Mouse (Mus musculus) limb, embryonic 12.5 days (tissue): ENCODE results near the gene Edem2. TPM values are rescaled to one million over a fixed set of nuclear protein-coding genes. Genes with fewer than 3 reads are reported as not detected.
"Not testable (repeated sequence)": the region's sequence is repeated elsewhere in the genome, so short reads cannot be mapped to it uniquely, and the experiment has no call there.

Experiments used
- ATAC-seq: fragments of 200-750 bp; cut with Nextera tagmentation; 2 replicates; pipeline ENCODE4 v1.8.0; 2017; ENCODE audit warnings: low read depth, moderate TSS enrichment; ENCODE audit not compliant: insufficient number of reproducible peaks, insufficient read depth, low FRiP score, low TSS enrichment
- H3K27ac ChIP-seq: fragments of 300-500 bp; sonication (generic); 2 replicates; pipeline ENCODE4 v1.5.1; 2016; ENCODE audit warnings: mild to moderate bottlenecking, moderate library complexity
- H3K27me3 ChIP-seq: fragments of 300-500 bp; sonication (generic); 2 replicates; pipeline ENCODE4 v1.6.1; 2016; ENCODE audit warnings: mild to moderate bottlenecking, moderate library complexity
- H3K36me3 ChIP-seq: fragments of 300-500 bp; sonication (generic); 2 replicates; pipeline ENCODE4 v1.6.1; 2016; ENCODE audit warnings: mild to moderate bottlenecking, moderate library complexity
- H3K4me1 ChIP-seq: fragments of 300-500 bp; sonication (generic); replicated peaks from 2 replicates; pipeline ENCODE4 v1.6.1; 2016
- H3K4me2 ChIP-seq: fragments of 300-500 bp; sonication (generic); 2 replicates; pipeline ENCODE4 v1.6.1; 2016; ENCODE audit warnings: mild to moderate bottlenecking, moderate library complexity
- H3K4me3 ChIP-seq: fragments of 300-500 bp; sonication (generic); replicated peaks from 2 replicates; pipeline ENCODE4 v1.5.1; 2016; ENCODE audit warnings: mild to moderate bottlenecking
- H3K9ac ChIP-seq: fragments of 300-500 bp; sonication (generic); replicated peaks from 2 replicates; pipeline ENCODE4 v1.6.1; 2016; ENCODE audit warnings: mild to moderate bottlenecking, moderate library complexity
- H3K9me3 ChIP-seq: fragments of 300-500 bp; sonication (generic); 2 replicates; pipeline ENCODE4 v1.6.1; 2016; ENCODE audit warnings: mild to moderate bottlenecking, moderate library complexity
- WGBS: fragments of 180-500 bp; shearing (Covaris S2); methylation state at CpG from one replicate; pipeline ENCODE4 v1.1.7; 2016; 5-methylcytosine and 5-hydroxymethylcytosine counted together
- polyA plus RNA-seq: library from polyadenylated mRNA; unstranded; fragments of >200 nt; fragmentation: Nextera tagmentation; extraction: Ambion mirVana; gene quantifications from 2 replicates; pipeline ENCODE4 v1.2.1, GENCODE M21; 2016

The Edem2 gene
- polyA plus RNA-seq, 1 experiment from 2014 or later = 24.2 TPM

- no peaks in the 10 kb centered on the region for H3K9me3 ChIP-seq
- H3K4me2 ChIP-seq = no peak overlapping the region
- no peak overlapping the region for H3K4me3 ChIP-seq
- no peak for ATAC-seq
- H3K9ac ChIP-seq = no peak overlapping the region
- H3K27ac ChIP-seq = no peak overlapping the region
- peaks cover 42% of the 10 kb centered on the region for H3K36me3 ChIP-seq
- 93% methylated on average over 19 of the region's 19 CpGs for WGBS
- no peaks in the 10 kb centered on the region for H3K27me3 ChIP-seq
- no peaks in the 10 kb centered on the region for H3K4me1 ChIP-seq
These were observed 27.8 kb downstream of the Edem2 start for GRCm38 (mm10) chr2:155701399-155701919.

GRCm38 (mm10) chr2:155698443-155698842 is 30.8 kb downstream of the Edem2 start:
- not testable (repeated sequence) for H3K4me1 ChIP-seq, ATAC-seq, H3K27ac ChIP-seq, H3K9me3 ChIP-seq, H3K27me3 ChIP-seq, H3K4me2 ChIP-seq, H3K4me3 ChIP-seq, H3K9ac ChIP-seq
- whole genome bisulfite sequencing = 91% methylated on average over 6 of the region's 6 CpGs
- peaks cover 18% of the 10 kb centered on the region for H3K36me3 ChIP-seq

- Histone ChIP-seq H3K27me3 (no peaks in the 10 kb centered on the region), H3K4me2 (no peak overlapping the region), H3K4me1 (no peaks in the 10 kb centered on the region), H3K27ac (no peak overlapping the region), H3K36me3 (peaks cover 9% of the 10 kb centered on the region), H3K4me3 (no peak overlapping the region), H3K9me3 (no peaks in the 10 kb centered on the region), H3K9ac (no peak overlapping the region)
- WGBS = 80% methylated on average over 7 of the region's 7 CpGs
- no peak for ATAC-seq
These were observed 32.4 kb downstream of the Edem2 start for GRCm38 (mm10) chr2:155696851-155697250.

- Histone ChIP-seq H3K4me1 (peaks cover 2% of the 10 kb centered on the region), H3K4me3 (no peak overlapping the region), H3K9ac (no peak overlapping the region), H3K36me3 (peaks cover 4% of the 10 kb centered on the region; the same call in 1 of the 2 replicates), H3K27me3 (no peaks in the 10 kb centered on the region), H3K4me2 (no peak overlapping the region), H3K27ac (no peak overlapping the region), H3K9me3 (no peaks in the 10 kb centered on the region)
- WGBS = 12% methylated on average over 7 of the region's 7 CpGs
- no peak for ATAC-seq
These were observed 33.1 kb downstream of the Edem2 start for GRCm38 (mm10) chr2:155696091-155696558.

- Histone ChIP-seq H3K27ac (no peak overlapping the region), H3K4me2 (no peak overlapping the region), H3K9me3 (no peaks in the 10 kb centered on the region), H3K4me1 (peaks cover 10% of the 10 kb centered on the region), H3K9ac (no peak overlapping the region), H3K36me3 (no peaks in the 10 kb centered on the region), H3K4me3 (no peak overlapping the region), H3K27me3 (no peaks in the 10 kb centered on the region)
- no peak for ATAC-seq
- 71% methylated on average over 3 of the region's 3 CpGs for whole genome bisulfite sequencing
These were observed 34.0 kb downstream of the Edem2 start for GRCm38 (mm10) chr2:155695316-155695715.

GRCm38 (mm10) chr2:155694564-155694963 is 34.7 kb downstream of the Edem2 start:
- H3K4me2 ChIP-seq = no peak overlapping the region
- H3K4me1 ChIP-seq = peaks cover 15% of the 10 kb centered on the region
- no peak overlapping the region for H3K9ac ChIP-seq
- H3K27ac ChIP-seq = no peak overlapping the region
- no peak overlapping the region for H3K4me3 ChIP-seq
- H3K9me3 ChIP-seq = no peaks in the 10 kb centered on the region
- no peaks in the 10 kb centered on the region for H3K27me3 ChIP-seq
- 70% methylated on average over 2 of the region's 2 CpGs for WGBS
- no peaks in the 10 kb centered on the region for H3K36me3 ChIP-seq
- ATAC-seq = no peak

- Histone ChIP-seq H3K36me3 (no peaks in the 10 kb centered on the region), H3K9ac (no peak overlapping the region), H3K9me3 (no peaks in the 10 kb centered on the region), H3K4me2 (no peak overlapping the region), H3K4me1 (peaks cover 20% of the 10 kb centered on the region), H3K27ac (no peak overlapping the region), H3K4me3 (no peak overlapping the region), H3K27me3 (no peaks in the 10 kb centered on the region)
- WGBS = 81% methylated on average over 4 of the region's 4 CpGs
- ATAC-seq = no peak
These were observed 36.1 kb downstream of the Edem2 start for GRCm38 (mm10) chr2:155693136-155693535.

GRCm38 (mm10) chr2:155691723-155692493 is 37.4 kb downstream of the Edem2 start, which contains the start of gene Trpc4ap:
Gene Trpc4ap (minus strand): TSS chr2:155692384.
- ATAC-seq = peak; percentile 95
- WGBS = under 1% methylated on average over 69 of the region's 72 CpGs
- H3K4me1 ChIP-seq = peaks cover 20% of the 10 kb centered on the region

GRCm38 (mm10) chr2:155691336-155691722 is 37.9 kb downstream of the Edem2 start:
- Histone ChIP-seq H3K9ac (peak overlapping the region; percentile 98), H3K9me3 (no peaks in the 10 kb centered on the region), H3K4me3 (peak overlapping the region; percentile 98), H3K36me3 (peaks cover 13% of the 10 kb centered on the region; the same call in 1 of the 2 replicates), H3K4me2 (peak overlapping the region; percentile 83), H3K27ac (peak overlapping the region; percentile 89; the same call in 1 of the 2 replicates), H3K4me1 (peaks cover 20% of the 10 kb centered on the region), H3K27me3 (no peaks in the 10 kb centered on the region)
- 6% methylated on average over 8 of the region's 8 CpGs for WGBS
- no peak for ATAC-seq

More at GRCm38 (mm10) chr2:155691723-155692493, 37.4 kb downstream of the Edem2 start, which contains the start of gene Trpc4ap:
- Histone ChIP-seq H3K4me2 (peak within 1 kb of the TSS; percentile 83), H3K4me3 (peak within 1 kb of the TSS; percentile 98), H3K27me3 (no peaks in the 10 kb centered on the region), H3K9me3 (no peaks in the 10 kb centered on the region), H3K27ac (peak within 1 kb of the TSS; percentile 89), H3K9ac (peak within 1 kb of the TSS; percentile 98), H3K36me3 (peaks cover 10% of the 10 kb centered on the region; the same call in 1 of the 2 replicates)

- ATAC-seq = no peak
- WGBS = 75% methylated on average over 4 of the region's 4 CpGs
- Histone ChIP-seq H3K4me1 (peaks cover 20% of the 10 kb centered on the region), H3K9ac (no peak overlapping the region), H3K4me3 (no peak overlapping the region), H3K27me3 (no peaks in the 10 kb centered on the region), H3K4me2 (no peak overlapping the region), H3K36me3 (peaks cover 21% of the 10 kb centered on the region; the same call in 1 of the 2 replicates), H3K9me3 (no peaks in the 10 kb centered on the region), H3K27ac (no peak overlapping the region)
These were observed 40.1 kb downstream of the Edem2 start for GRCm38 (mm10) chr2:155689211-155689610.

GRCm38 (mm10) chr2:155687746-155688145 is 41.5 kb downstream of the Edem2 start:
- ATAC-seq = no peak
- Histone ChIP-seq H3K9ac (no peak overlapping the region), H3K4me1 (peaks cover 20% of the 10 kb centered on the region), H3K27me3 (no peaks in the 10 kb centered on the region), H3K27ac (no peak overlapping the region), H3K4me2 (no peak overlapping the region), H3K36me3 (peaks cover 21% of the 10 kb centered on the region; the same call in 1 of the 2 replicates), H3K4me3 (no peak overlapping the region), H3K9me3 (no peaks in the 10 kb centered on the region)
- WGBS = 96% methylated on average over 11 of the region's 11 CpGs
